Mouse (Mus musculus): ENCODE data around the gene Acad12.
"Not testable (repeated sequence)": the region's sequence is repeated elsewhere in the genome, so short reads cannot be mapped to it uniquely, and the experiment has no call there.

DNA sequence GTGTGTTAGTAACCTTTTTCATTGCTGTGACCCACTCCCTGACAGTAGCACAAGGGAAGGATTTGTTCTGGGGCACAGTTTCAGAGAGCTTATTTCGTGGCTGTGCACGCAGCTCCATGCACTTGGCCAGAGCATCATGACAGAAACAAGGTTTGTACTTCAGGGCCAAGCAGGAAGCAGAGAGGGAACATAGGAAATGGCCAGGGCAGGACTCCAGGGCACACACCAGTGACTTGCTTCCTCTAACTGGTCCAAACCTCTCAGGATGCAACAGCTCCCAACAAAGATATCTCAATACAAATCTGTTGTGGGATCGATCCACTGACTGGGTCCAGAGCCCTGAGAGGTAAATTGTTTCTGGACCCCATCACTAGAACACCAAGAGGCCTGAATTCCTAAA lies 3.8 kb downstream of the Acad12 start:
- TF ChIP-seq CTCF, POLR2A (IDR thresholded peaks at IDR 0.05; ENCODE audit: extremely low read depth, insufficient read depth, low read length): not testable (repeated sequence)

Measured in cortical plate, adult 2 months (tissue).